Mouse (Mus musculus) spleen, postnatal 4 days (tissue): ENCODE measurements around the gene Hipk1.
A peak's percentile ranks its signal among the peaks of the same experiment; 100 is the strongest.

ENCODE experiments used
- DNase-seq, 2 experiments: peaks; one replicate each; pipeline ENCODE4 v3.0.0; 2022; ENCODE audit warnings: low spot score in 2 of 2

Gene Hipk1

GRCm38 (mm10) chr3:103715762-103716693 is 75.3 kb downstream of the Hipk1 start:
- DNase-seq = peak; percentile 12 to 58

GRCm38 (mm10) chr3:103714942-103715341 is 76.4 kb downstream of the Hipk1 start:
- DNase-seq = peak; percentile 6 to 49

GRCm38 (mm10) chr3:103714236-103714875 is 77.0 kb downstream of the Hipk1 start:
- peak in 1 of 2 experiments; percentile 41 for DNase-seq

- peak in 1 of 2 experiments; percentile 37 for DNase-seq
Observed at GRCm38 (mm10) chr3:103712196-103712595, 79.2 kb downstream of the Hipk1 start.

GRCm38 (mm10) chr3:103709470-103710040 is 81.8 kb downstream of the Hipk1 start:
- DNase-seq = no peak

GRCm38 (mm10) chr3:103705426-103705825 is 85.9 kb downstream of the Hipk1 start:
- no peak for DNase-seq

- no peak for DNase-seq
Observed at GRCm38 (mm10) chr3:103704661-103705060, 86.7 kb downstream of the Hipk1 start.

GRCm38 (mm10) chr3:103696388-103696925 is 94.9 kb downstream of the Hipk1 start:
- DNase-seq = no peak

GRCm38 (mm10) chr3:103695556-103695955 is 95.8 kb downstream of the Hipk1 start:
- no peak for DNase-seq

- no peak for DNase-seq
Observed at GRCm38 (mm10) chr3:103690506-103690905, 100.9 kb downstream of the Hipk1 start.
